Mouse (Mus musculus) heart, postnatal 0 days (tissue): ENCODE measurements at regions not wholly inside any gene's neighbourhood (a gene's known extent, or its start where the extent isn't known, plus 50 kb on each side); places are given as distances from the start of the nearest gene placed in this dataset.

Experiments used
- CTCF ChIP-seq: IDR thresholded peaks from 2 replicates; pipeline ENCODE4 v1.5.1; 2016; ENCODE audit warnings: antibody characterized with exemption, control low read depth, low read depth
- EP300 ChIP-seq: IDR thresholded peaks from 2 replicates; pipeline ENCODE4 v1.6.1; 2016; ENCODE audit warnings: antibody characterized with exemption, low read depth

- TF ChIP-seq CTCF (no peak), EP300 (no peak)
Measured at GRCm38 (mm10) chr4:124398354-124398753, 212.2 kb downstream of the 3100002H09Rik start.
